Mouse (Mus musculus) heart, adult 2 months (tissue): ENCODE data around the gene Gcfc2. TPM values are rescaled to one million over a fixed set of nuclear protein-coding genes. Genes with fewer than 3 reads are reported as not detected.

Experiments used
- DNase-seq, 2 experiments: peaks; one replicate each; pipeline ENCODE4 v3.0.0; 2021
- H3K27ac ChIP-seq: fragments of 200-600 bp; 2 replicates; pipeline ENCODE4 v1.8.1; 2022
- H3K27me3 ChIP-seq: fragments of 200-500 bp; 2 replicates; pipeline ENCODE4 v1.6.1; 2012; ENCODE audit warnings: mild to moderate bottlenecking, low read length, inconsistent platforms, mixed read lengths; ENCODE audit not compliant: control insufficient read depth, insufficient read depth
- H3K36me3 ChIP-seq: fragments of 200-500 bp; 2 replicates; pipeline ENCODE4 v1.6.1; 2012; ENCODE audit warnings: low read length, inconsistent platforms; ENCODE audit not compliant: control insufficient read depth, insufficient read depth
- H3K4me1 ChIP-seq: fragments of 200-500 bp; 2 replicates; pipeline ENCODE4 v1.6.1; 2011; ENCODE audit warnings: low read length; ENCODE audit not compliant: control insufficient read depth, insufficient read depth
- H3K4me3 ChIP-seq: fragments of 200-600 bp; 2 replicates; pipeline ENCODE4 v1.8.1; 2022
- H3K79me2 ChIP-seq: fragments of 200-500 bp; replicated peaks from 2 replicates; pipeline ENCODE4 v1.6.1; 2012; ENCODE audit warnings: mild to moderate bottlenecking, inconsistent platforms, low read length, moderate library complexity, mixed read lengths; ENCODE audit not compliant: control insufficient read depth, insufficient read depth
- H3K9ac ChIP-seq: fragments of 200-500 bp; 2 replicates; pipeline ENCODE4 v1.6.1; 2012; ENCODE audit warnings: low read depth, mild to moderate bottlenecking, control low read depth, inconsistent platforms, low read length, mixed read lengths
- CTCF ChIP-seq: fragments of 200-600 bp; IDR thresholded peaks from 2 replicates; pipeline ENCODE4 v1.8.1; 2022; ENCODE audit warnings: antibody characterized with exemption, mild to moderate bottlenecking, moderate library complexity
- EP300 ChIP-seq: fragments of 200-500 bp; IDR thresholded peaks from 2 replicates; pipeline ENCODE4 v1.6.1; 2011; ENCODE audit warnings: low read depth, low read length, control low read depth; ENCODE audit not compliant: insufficient read depth
- POLR2A ChIP-seq: fragments of 200-500 bp; IDR thresholded peaks from 2 replicates; pipeline ENCODE4 v1.6.1; 2011; ENCODE audit warnings: mild to moderate bottlenecking, low read depth, low read length, control low read depth; ENCODE audit not compliant: insufficient read depth
- WGBS: fragments of 180-500 bp; shearing (Covaris S2); methylation state at CpG from one replicate; pipeline ENCODE4 v1.1.7; 2018; 5-methylcytosine and 5-hydroxymethylcytosine counted together
- intact Hi-C: fragments of 180-260 bp; cut with DNase I; formaldehyde crosslinking; loops from one replicate; pipeline ENCODE4 v1.15.1; 2025
- polyA plus RNA-seq: library from polyadenylated mRNA; depleted of rRNA; stranded (reverse); fragments of >200 nt; gene quantifications from 2 replicates; pipeline ENCODE4 v1.2.3, GENCODE M21; 2012
- total RNA-seq, 2 experiments: library from RNA; stranded (reverse); gene quantifications; 2 replicates each; pipeline ENCODE4 v1.2.3; 2021

Gene Gcfc2
- total and polyA plus RNA-seq, 3 experiments: 1.1 to 3.8 (median 3.2) TPM

DNA sequence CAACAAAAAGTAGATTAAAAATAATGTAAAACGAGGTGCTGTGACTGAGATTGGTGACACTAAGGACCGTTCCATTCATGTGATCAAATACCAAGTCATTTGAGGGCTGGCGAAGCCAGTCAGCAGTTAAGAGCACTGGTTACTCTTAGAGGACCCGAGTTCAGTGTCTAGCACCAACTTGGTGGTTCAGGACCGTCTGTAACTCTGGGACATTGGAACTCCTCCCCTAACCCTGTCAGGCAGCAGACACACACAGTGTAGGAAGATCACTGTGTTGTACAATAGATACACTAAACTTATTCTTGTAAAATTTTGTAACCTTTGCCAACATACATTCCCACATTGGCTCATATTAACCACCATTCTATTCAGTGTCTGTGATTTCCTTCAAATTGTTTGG lies 835 bp downstream of the Gcfc2 start:
- H3K4me1 ChIP-seq: peaks cover 2% of the 10 kb centered on the region; the same call in 1 of the 2 replicates
- DNase-seq: no peak
- H3K27ac ChIP-seq: no peak overlapping the region; the same call in none of the 2 replicates
- intact Hi-C loops: loop anchor here (5.0 kb wide), 1 partner anchor 43 kb away; the partner anchor contains the start of gene Mrpl19
- H3K36me3 ChIP-seq: no peaks in the 10 kb centered on the region
- H3K79me2 ChIP-seq: no peaks in the 10 kb centered on the region
- TF ChIP-seq POLR2A (no peak), CTCF (no peak), EP300 (no peak)
- H3K27me3 ChIP-seq: no peaks in the 10 kb centered on the region
- H3K9ac ChIP-seq: no peak overlapping the region; the same call in 1 of the 2 replicates
- 25% methylated on average over 5 of the region's 5 CpGs for WGBS
- H3K4me3 ChIP-seq: peak overlapping the region; percentile 87

DNA sequence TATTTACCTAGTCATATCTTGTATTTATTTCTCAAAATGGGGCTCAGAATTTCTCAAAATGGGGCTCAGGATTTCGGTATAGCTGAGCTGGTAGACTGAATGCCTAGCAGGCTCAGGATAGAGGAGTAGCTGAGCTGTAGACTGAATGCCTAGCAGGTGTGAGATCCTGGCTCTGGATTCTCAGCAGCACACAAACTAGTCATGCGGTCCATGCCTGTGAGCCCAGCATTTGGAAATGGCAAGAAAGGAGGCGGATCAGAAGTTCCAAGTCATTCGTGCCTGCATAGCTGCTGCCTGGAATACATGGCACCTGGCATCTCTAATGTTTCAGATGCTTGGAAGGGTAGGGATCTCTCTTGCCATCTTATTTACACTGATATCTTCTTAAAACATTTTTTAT lies 5.9 kb downstream of the Gcfc2 start:
- Histone ChIP-seq H3K9ac (no peak overlapping the region), H3K4me3 (no peak overlapping the region), H3K36me3 (no peaks in the 10 kb centered on the region; the same call in 1 of the 2 replicates), H3K27ac (no peak overlapping the region), H3K4me1 (peaks cover under 1% of the 10 kb centered on the region; the same call in 1 of the 2 replicates), H3K27me3 (no peaks in the 10 kb centered on the region), H3K79me2 (no peaks in the 10 kb centered on the region)
- 88% methylated on average over 4 of the region's 4 CpGs for WGBS
- no peak for DNase-seq
- intact Hi-C loops: no loop called here
- TF ChIP-seq CTCF: no peak
- no peak for TF ChIP-seq EP300
- no peak for TF ChIP-seq POLR2A

DNA sequence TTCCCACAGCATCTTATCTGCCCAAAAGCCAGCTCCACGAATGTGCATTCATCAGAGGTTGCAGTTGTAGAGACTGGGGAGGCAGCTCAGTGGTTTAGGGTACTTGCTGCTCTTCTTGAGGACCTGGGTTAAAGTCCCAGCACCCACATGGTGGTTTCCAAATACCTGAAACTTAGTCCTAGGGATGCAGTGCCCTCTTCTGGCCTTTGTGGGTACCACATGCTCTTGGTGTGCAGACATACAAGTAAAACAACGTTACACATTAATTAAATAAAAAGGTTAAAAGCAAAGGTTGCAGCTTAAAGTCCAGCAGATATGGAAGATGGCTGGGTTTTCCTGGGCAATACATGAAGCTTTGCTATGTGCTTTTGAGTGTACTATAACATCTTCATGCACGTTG lies 9.8 kb downstream of the Gcfc2 start:
- Histone ChIP-seq H3K27ac (no peak overlapping the region), H3K4me1 (no peaks in the 10 kb centered on the region), H3K79me2 (no peaks in the 10 kb centered on the region), H3K4me3 (no peak overlapping the region), H3K36me3 (no peaks in the 10 kb centered on the region; the same call in 1 of the 2 replicates), H3K27me3 (no peaks in the 10 kb centered on the region), H3K9ac (no peak overlapping the region)
- peak; percentile 47 for TF ChIP-seq CTCF
- no peak for TF ChIP-seq EP300
- intact Hi-C loops: no loop called here
- WGBS: 93% methylated on average over 3 of the region's 3 CpGs
- no peak for DNase-seq

DNA sequence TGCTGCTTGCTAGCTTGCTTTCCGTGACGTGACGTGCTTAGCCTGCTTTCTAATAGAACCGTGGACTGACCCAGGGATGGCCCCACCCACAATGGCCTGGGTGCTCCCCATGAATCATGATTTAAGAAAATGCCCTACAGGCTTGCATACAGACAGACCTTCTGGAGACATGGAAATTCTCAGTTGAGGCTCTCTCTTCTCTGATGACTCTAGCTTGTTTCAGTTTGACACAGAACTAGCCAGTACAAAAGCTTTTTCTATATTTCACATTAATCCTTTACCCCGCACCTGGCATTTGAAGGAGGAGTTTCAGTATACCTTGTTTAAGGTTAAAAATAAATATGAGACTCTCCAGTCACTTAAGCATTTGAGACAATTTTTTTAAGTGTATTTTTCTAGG lies 18.2 kb downstream of the Gcfc2 start:
- H3K27me3 ChIP-seq: no peaks in the 10 kb centered on the region
- no peak for TF ChIP-seq EP300
- TF ChIP-seq POLR2A: no peak
- TF ChIP-seq CTCF: no peak
- no peak overlapping the region for H3K27ac ChIP-seq
- intact Hi-C loops: no loop called here
- H3K79me2 ChIP-seq: no peaks in the 10 kb centered on the region
- H3K4me3 ChIP-seq: no peak overlapping the region
- no peaks in the 10 kb centered on the region; the same call in 1 of the 2 replicates for H3K36me3 ChIP-seq
- no peaks in the 10 kb centered on the region for H3K4me1 ChIP-seq
- H3K9ac ChIP-seq: no peak overlapping the region
- WGBS: 91% methylated on average over 5 of the region's 5 CpGs
- no peak for DNase-seq

DNA sequence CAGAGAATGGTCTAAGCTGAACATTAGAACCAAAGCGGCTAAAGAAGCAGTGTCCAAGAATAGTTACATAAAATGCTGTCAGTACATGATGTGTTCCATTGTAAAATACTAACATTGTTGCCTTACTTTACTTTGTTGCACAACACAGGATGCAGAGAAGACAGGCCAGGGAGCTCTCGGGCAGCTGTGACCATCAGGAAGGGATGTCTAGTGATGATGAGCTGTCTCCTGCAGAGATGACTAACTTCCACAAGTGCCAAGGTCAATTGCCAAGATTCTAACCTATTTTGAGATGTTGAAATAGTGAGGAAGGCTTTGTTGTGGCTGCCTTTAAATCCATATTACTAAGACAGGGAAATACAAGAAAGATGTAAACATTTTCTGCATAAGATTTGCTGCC lies 19.8 kb downstream of the Gcfc2 start:
- WGBS: 65% methylated on average over 2 of the region's 2 CpGs
- DNase-seq: no peak
- Histone ChIP-seq H3K36me3 (no peaks in the 10 kb centered on the region; the same call in 1 of the 2 replicates), H3K27ac (no peak overlapping the region), H3K27me3 (no peaks in the 10 kb centered on the region), H3K4me1 (no peaks in the 10 kb centered on the region), H3K4me3 (no peak overlapping the region), H3K79me2 (no peaks in the 10 kb centered on the region), H3K9ac (no peak overlapping the region)
- intact Hi-C loops: no loop called here
- TF ChIP-seq POLR2A: no peak
- no peak for TF ChIP-seq CTCF
- TF ChIP-seq EP300: no peak

DNA sequence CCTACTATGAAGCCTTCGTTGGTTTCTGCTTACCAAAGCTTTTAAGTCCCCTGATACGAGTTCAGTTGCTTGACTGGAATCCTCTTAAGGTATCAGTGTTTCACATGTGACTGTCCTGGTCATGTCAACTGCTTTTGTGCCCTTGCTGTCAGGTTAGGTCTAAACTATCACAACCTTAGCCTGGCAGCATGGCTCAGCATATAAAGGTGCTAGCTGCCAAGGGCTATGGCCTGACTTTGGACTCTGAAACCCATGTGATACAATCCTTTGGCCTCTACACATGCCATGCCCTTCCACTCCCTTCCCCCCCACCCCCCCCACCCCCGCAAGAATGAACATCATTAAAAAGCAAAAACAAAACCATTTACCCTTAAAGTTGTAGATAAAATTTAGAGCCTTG lies 21.0 kb downstream of the Gcfc2 start:
- Histone ChIP-seq H3K4me3 (no peak overlapping the region), H3K9ac (no peak overlapping the region), H3K27me3 (no peaks in the 10 kb centered on the region), H3K27ac (no peak overlapping the region), H3K4me1 (no peaks in the 10 kb centered on the region), H3K79me2 (no peaks in the 10 kb centered on the region), H3K36me3 (no peaks in the 10 kb centered on the region; the same call in 1 of the 2 replicates)
- 90% methylated on average over 3 of the region's 3 CpGs for WGBS
- DNase-seq: no peak
- intact Hi-C loops: no loop called here
- TF ChIP-seq POLR2A (no peak), CTCF (no peak), EP300 (no peak)
